Mouse (Mus musculus) small intestine, adult 2 months (tissue): Measurements from ENCODE around the gene C130032M10Rik.

ENCODE experiments used
- CTCF ChIP-seq: fragments of 200-500 bp; IDR thresholded peaks from 2 replicates; pipeline ENCODE4 v1.5.1; 2012; ENCODE audit warnings: low read depth, mild to moderate bottlenecking, control low read depth, inconsistent platforms, low read length, moderate library complexity, mixed read lengths; ENCODE audit not compliant: insufficient replicate concordance, insufficient read length; ENCODE audit errors: extremely low read depth
- POLR2A ChIP-seq: fragments of 200-500 bp; IDR thresholded peaks from 2 replicates; pipeline ENCODE4 v1.6.1; 2012; ENCODE audit warnings: low read depth, mild to moderate bottlenecking, control low read depth, inconsistent platforms, low read length, moderate library complexity

- TF ChIP-seq POLR2A (no peak), CTCF (no peak)
Measured at GRCm38 (mm10) chr9:114527085-114527484, 11.6 kb downstream of the C130032M10Rik start.
